Mouse (Mus musculus) skeletal muscle tissue, postnatal 0 days (tissue): ENCODE data around the gene Kcnh4. TPM values are rescaled to one million over a fixed set of nuclear protein-coding genes. Genes with fewer than 3 reads are reported as not detected.

Experiments used
- polyA plus RNA-seq: library from polyadenylated mRNA; unstranded; fragments of >200 nt; fragmentation: Nextera tagmentation; extraction: Ambion mirVana; gene quantifications from 2 replicates; pipeline ENCODE4 v1.2.1, GENCODE M21; 2015

The Kcnh4 gene
- 0.04 TPM in 1 of 2 replicates, not detected in the other for polyA plus RNA-seq

GRCm38 (mm10) chr11:100759611-100760233, at the start of gene Kcnh4:
TSS of gene Kcnh4 (minus strand) at chr11:100759942.

GRCm38 (mm10) chr11:100770646-100771408, 11.1 kb upstream of the Kcnh4 start, which contains the start of gene Ghdc:
TSS of gene Ghdc (minus strand) at chr11:100770957.

GRCm38 (mm10) chr11:100762831-100763230, 3.1 kb upstream of the Kcnh4 start, which contains the start of gene Hcrt:
TSS of gene Hcrt (minus strand) at chr11:100762931.

DNA sequence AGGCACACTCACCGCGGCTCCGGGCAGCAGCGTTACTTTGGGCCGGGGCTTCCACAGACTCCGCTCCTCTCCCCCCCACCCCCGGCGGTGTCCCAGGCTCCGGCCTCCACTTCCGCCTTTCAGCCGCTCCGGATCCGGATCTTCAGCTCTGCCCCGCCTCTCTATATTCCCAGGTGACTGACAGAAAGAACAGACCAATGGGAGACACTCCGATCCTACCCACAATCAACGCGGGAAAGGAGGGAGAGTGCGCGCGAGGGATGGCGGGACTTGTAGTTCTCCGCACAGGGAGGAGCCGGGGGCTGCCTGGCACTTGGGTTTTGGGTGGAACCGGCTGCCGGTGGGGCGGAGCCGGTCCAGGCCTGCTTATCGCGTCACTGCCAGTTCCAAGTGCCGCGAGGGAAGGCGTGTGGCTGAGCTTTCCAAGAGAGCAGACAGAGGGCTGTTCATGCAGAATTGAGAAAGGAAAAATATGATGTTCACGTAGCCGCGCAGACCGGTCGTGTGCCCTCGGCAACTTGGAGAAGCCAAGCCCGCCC, 21.6 kb downstream of the Kcnh4 start, which contains the start of gene Rab5c:
Gene Rab5c, minus strand, starts transcription at position 150 of the 539 bp plus-strand sequence.

GRCm38 (mm10) chr11:100713735-100714533, 45.8 kb downstream of the Kcnh4 start, which contains the start of gene Hspb9:
TSS of gene Hspb9 (plus strand) at chr11:100713850.

DNA sequence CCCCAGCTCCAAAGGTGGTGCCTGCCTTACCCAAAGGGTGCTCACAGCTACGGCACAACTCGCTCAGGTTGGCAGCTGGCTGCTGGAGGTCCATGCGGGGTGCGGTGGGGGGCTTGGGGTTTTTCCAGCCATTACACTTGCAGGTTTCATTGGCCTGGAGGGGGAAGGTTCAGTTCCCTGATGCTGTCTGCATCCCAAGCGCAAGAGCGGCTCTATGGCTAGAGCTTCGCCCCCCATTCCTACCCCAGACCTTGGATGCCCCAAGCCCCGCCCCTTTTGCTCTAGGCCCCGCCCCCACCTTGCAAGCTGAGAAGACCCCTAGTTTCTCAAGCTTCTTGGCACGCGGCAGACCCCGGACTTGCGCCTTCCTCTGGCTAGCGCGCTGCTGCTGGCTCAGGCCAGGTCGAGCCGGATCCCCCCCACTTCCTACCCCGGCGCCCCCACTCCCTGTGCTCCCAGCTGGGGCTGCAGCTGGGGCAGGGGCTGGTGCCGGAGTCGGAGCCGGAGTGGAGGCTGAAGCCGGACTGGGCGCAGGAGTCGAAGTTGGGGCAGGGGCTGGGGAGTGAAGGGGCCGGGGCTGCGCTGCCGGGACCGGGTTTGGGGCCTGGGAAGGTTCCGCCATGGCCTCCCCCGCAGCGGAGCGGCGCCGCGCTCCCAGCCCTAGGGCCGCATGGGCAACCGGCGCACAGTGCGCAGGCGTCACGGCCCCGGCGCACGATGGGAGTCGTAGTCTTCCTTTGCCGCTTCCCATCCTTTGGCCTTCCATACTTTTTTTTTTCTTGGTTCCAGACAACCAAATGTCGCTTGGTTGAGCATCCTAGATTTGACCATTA, 47.7 kb downstream of the Kcnh4 start, which contains the start of gene Kat2a:
Gene Kat2a, minus strand, starts transcription at position 683 of the 833 bp plus-strand sequence.

DNA sequence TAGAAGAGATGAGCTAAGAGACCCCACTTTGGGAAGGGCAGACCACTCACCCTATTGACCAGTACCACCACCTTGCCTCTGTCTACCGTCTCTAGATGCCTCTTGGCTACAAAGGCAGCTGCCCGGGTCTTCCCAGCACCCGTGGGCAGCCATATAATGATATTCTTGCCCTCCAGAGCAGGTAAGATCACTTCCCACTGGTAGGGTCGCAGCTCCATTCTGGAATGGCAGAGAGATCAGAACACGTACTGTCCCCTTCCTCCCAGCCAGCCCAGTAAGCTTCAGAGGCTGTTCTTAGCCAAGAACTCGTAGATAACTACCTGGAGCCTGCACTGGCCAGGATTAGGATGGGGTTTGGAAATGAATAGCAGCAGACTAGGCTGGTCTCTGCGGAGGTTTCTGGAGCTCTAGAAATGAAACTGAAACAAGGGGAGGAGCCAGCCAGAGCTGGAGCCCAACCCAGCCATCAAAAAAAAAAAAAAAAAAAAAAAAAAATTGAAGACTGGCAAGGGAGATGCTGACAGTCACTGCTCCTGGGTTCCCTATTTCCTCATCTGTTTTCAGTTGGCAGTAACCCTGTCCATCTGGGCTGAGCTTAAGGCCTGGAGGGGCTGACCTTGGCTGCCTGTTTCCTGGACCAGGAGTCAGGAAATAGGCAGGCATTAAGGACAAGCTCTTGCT, 55.8 kb downstream of the Kcnh4 start, which contains the start of gene Dhx58:
Gene Dhx58, minus strand, starts transcription at position 421 of the 681 bp plus-strand sequence.

GRCm38 (mm10) chr11:100692164-100692616, 67.6 kb downstream of the Kcnh4 start, which contains the start of gene Zfp385c:
TSS of gene Zfp385c (minus strand) at chr11:100692455.

Other genes starting within 250 kb of the Kcnh4 start
- gene Acly, start 231.9 kb downstream of the Kcnh4 start, polyA plus RNA-seq, result 19.8 and 22.8 TPM in 2 replicates
- 0.37 TPM in 2 replicates for gene Ttc25, start 214.3 kb downstream of the Kcnh4 start, polyA plus RNA-seq
- gene Cnp, start 185.0 kb downstream of the Kcnh4 start, polyA plus RNA-seq, result 39.3 and 40.3 TPM in 2 replicates
- gene Nkiras2, start 140.7 kb downstream of the Kcnh4 start, polyA plus RNA-seq, result 53.4 and 53.7 TPM in 2 replicates
- 161 and 168 TPM in 2 replicates for gene Dnajc7, start 139.8 kb downstream of the Kcnh4 start, polyA plus RNA-seq
- 1.5 and 1.7 TPM in 2 replicates for gene Zfp385c, start 67.5 kb downstream of the Kcnh4 start, polyA plus RNA-seq
- gene Dhx58, start 55.7 kb downstream of the Kcnh4 start, polyA plus RNA-seq, result 2.6 and 3.5 TPM in 2 replicates
- 17.1 and 18.1 TPM in 2 replicates for gene Kat2a, start 47.5 kb downstream of the Kcnh4 start, polyA plus RNA-seq
- gene Hspb9, start 46.1 kb downstream of the Kcnh4 start, polyA plus RNA-seq, result 0.26 TPM in 1 of 2 replicates, not detected in the other
- gene Rab5c, start 21.7 kb downstream of the Kcnh4 start, polyA plus RNA-seq, result 11.6 and 13.6 TPM in 2 replicates
- gene Hcrt, start 3.0 kb upstream of the Kcnh4 start, polyA plus RNA-seq, result 0.36 TPM in 1 of 2 replicates, not detected in the other
- 5.0 and 5.9 TPM in 2 replicates for gene Ghdc, start 11.0 kb upstream of the Kcnh4 start, polyA plus RNA-seq
- 36.5 and 40.3 TPM in 2 replicates for gene Stat5b, start 90.8 kb upstream of the Kcnh4 start, polyA plus RNA-seq
- gene Stat5a, start 99.4 kb upstream of the Kcnh4 start, polyA plus RNA-seq, result 25.2 and 26.7 TPM in 2 replicates
- 62.7 and 67.5 TPM in 2 replicates for gene Stat3, start 179.6 kb upstream of the Kcnh4 start, polyA plus RNA-seq
- gene Cavin1, start 210.9 kb upstream of the Kcnh4 start, polyA plus RNA-seq, result 419 and 508 TPM in 2 replicates
- gene Atp6v0a1, start 249.5 kb upstream of the Kcnh4 start, polyA plus RNA-seq, result 36.1 and 37.8 TPM in 2 replicates